Mouse (Mus musculus) frontal cortex, postnatal 25 days (tissue): ENCODE measurements at regions not wholly inside any gene's neighbourhood (a gene's known extent, or its start where the extent isn't known, plus 50 kb on each side); places are given as distances from the start of the nearest gene placed in this dataset.

Experiments
- DNase-seq, 2 experiments: peaks; one replicate each; pipeline ENCODE4 v3.0.0; 2022; ENCODE audit warnings: low spot score in 2 of 2

DNA sequence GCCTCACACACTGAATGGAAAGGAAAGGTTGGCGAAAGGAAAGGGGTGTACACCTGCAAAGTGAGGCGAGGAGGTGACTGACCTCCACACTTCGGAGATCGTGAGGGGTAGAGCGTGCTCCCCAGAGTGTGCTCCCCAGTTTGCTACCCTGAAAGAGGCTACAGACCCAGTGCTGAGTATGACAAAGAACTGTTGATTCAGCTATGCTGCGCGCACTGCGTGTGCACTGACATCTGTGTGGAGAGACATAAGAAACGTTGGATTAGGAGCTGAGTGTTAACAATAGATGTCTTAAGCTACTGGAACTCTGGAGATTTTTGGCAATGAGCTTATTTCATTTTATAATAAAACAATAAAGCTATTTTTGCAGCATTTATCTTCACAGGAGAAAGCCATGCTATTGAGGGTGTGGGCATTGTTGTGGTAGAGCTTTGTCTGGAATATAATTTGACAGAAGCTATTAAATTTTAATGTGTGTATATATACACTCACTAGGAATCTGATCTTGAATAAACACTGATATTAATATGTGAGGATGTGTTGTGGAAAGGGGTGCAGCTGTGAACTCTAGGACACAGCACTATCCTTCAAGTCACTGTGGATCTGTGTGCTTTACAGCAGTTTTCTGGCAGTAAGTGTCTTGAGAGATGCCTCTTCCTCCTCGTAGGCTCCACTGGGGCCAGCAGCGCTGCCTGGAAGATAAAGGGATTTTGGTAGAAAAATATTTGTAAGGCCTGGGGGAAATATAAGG, 271.2 kb upstream of the Zfp637 start:
- DNase-seq: no peak

DNA sequence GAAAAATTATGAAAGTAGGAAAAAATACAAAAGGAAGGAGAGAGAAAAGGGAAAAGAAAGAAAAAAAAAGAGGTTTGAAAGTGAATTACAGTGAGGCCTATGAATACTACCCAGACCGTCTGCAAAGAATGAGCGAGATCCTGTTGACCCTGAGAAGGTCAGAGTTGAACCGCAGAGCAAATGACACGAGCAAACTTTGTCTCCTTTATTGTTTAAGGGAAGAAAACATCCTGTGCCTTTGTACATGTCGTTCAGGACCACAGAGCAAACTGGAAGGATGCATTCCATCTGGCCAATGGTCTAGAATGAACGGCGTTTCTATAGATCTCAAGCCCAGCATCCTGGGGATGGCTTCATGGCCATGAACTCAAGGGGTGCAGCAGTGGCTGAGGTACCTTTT, 270.6 kb upstream of the Zfp637 start:
- no peak for DNase-seq

DNA sequence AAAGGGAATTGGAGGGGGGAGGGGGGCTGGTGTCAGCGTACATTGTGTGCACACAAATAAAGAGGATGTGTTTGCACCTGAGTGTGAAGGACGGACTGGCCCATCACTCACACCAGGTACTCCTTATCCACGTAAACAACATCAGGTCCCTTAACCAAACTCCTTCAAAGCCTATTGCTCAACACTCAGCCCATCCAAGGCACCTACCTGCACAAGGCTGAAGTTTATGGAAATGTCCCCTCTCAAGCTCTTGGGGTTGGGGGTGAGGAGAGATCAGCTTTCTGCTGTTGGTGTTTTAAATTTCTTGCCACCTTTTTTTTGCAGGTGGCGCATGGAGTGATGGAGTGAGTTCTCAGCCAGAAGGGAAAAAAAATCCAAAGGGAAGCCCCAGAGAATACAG, 270.2 kb upstream of the Zfp637 start:
- no peak for DNase-seq

DNA sequence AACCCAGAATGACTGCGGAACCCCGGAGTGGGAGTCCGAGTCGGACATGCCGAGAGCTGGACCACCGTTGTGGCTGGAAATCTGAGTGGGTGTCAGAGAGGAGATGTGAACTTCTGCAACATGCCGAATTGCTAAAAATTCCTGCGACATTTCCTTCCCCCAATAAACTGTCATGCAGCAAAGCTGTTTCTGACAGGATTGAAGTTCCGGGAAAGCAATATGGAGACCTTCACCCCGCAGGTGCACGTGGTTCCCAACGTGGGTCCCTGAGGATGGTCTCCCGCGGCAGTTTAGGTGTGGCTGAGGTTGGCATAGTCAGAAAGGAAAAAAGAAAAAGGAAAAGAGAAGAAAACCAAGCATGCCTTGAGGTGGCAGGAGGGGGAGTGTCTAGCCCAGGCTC, 269.0 kb upstream of the Zfp637 start:
- peak in 1 of 2 experiments; percentile 3 for DNase-seq

DNA sequence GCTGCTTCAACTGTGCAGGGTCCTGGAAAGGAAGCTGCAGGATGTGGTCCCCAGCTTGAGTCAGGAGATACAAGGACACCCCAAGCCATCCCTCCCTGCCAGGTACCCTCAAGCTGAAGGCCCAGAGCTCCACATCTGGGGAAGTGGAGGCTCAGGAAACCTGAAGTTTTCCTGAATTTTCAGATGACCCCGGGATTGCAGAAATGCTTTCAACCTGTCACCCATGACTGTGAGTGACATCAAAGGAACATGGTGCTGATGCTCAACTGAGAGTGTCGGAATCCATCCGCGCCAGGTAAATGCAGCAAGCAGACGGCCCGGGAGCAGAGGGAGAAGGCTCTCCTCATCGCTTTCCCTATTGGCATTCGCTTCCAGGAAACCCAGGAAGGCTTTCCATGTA, 267.6 kb upstream of the Zfp637 start:
- no peak for DNase-seq

- no peak for DNase-seq
Observed at GRCm38 (mm10) chr6:117574146-117574545, 266.8 kb upstream of the Zfp637 start.

GRCm38 (mm10) chr6:117575057-117575456, 265.9 kb upstream of the Zfp637 start:
- DNase-seq: no peak

DNA sequence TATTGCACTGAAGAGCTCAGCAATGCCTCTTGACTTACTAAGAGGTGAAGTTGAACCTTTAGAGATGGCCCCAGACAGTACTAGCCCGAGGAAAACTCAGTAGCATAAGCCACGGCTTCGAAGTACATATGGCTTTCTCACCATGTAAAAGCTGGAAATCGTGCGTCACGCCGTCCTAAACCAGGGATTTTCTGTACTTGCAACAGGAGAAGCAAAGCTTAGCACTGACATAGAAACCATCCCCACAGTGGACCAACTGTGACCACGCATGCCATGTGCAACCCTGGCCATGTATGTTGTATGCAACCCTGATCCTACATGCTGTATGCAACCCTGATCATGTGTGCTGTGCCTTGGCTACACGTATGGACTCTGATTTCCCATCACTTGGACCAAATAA, 265.0 kb upstream of the Zfp637 start:
- DNase-seq: no peak

DNA sequence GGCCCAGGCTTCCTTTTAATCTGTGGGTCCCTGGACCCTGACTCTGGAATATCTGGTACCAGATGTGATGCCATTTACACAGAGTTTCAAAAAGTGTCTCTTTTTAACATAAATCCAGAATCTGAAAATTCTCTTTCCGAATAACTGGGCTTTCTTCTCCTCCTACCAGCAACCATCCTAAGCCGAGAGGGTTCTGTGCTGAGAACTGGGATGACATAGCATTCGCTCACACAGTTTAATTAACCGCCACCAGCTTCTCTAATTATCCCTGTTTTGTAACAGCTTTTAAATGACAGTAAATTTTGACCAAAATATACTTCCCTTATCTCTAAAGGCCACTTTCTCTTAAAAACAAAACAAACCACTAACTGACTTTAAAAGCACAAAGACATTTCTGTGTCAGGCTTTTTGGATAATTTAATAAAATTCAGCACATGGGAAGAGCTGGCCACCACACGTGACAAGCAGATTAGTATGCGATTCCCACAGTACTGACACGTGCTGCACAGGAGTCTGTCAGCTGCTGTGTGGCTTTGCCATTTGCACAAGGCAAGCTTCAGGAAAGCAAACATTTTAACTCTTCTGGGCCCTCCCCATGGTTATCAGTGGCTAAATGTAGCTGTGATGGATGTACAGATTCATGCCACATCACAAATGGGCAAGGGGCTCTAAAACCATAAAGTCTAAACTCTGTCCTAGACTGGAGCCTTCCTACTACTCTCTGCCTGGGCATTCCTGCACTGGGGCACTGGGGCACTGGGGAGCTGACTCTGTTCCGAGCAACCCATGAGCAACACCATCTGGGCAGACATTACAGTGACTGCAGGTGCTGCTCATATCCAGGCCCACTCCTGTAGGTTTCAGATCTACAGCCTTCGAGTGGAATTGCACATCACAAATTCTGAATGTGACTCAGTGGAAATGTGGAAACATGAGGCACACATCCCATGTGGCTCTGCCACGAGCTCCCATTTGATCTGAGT, 263.1 kb upstream of the Zfp637 start:
- DNase-seq: no peak

DNA sequence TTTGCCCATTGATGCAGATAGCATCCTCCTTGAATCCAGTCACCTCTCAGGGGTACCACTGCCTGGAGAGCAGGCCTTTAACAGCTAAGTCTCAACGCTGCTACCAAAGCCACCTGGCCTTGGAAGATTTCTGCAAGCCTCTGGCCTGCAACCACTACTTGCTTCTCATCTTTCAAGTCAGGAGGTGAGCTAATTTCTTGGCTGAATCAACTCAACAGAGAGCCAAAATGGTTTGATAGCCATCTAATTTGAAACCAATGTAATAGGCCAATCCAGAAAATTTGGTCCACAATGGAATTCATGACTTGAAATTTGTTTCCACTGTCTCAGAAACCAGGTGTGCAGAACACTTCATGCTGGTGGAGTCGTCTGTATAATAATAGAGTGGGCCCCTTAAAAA, 260.0 kb upstream of the Zfp637 start:
- no peak for DNase-seq

DNA sequence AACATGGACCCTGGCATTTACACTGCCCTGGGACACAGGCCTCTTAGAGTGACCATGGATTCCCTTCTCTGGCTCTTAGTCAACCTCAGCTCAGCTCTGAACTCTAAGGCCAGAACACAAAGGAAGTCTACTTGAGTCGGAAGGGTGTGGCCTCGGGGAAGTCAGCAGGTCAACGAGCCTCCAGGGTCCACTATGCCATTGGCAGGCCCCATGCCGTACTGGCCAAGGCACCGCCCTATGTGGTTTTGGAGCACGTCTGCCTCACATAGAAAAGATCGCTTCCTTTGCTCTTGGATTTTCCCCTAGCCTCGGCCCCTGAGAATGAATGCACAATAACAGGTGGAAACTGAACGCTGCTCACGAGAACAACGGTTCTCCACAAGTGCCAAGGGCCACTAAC, 257.9 kb upstream of the Zfp637 start:
- no peak for DNase-seq

DNA sequence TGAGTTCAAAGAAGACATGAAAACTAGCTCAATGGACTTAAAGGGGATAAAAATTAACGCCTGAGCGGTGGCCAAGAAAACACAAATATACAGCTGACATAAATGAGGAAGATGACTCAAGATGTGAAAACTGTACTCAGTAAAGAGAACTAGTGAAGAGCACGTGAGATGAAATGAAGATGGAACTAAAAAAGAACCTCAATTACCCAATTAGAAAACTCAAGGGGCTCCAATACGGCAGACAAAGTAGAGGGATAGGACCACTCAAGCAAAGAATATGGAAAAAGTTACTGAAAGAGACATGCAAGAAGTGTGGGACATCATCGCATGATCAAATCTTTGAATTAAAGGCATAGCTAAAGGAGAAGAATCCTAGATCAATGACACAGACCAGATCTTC, 256.4 kb upstream of the Zfp637 start:
- no peak for DNase-seq

GRCm38 (mm10) chr6:117596166-117596840, 244.7 kb upstream of the Zfp637 start:
- DNase-seq: no peak

- DNase-seq: no peak
Observed at GRCm38 (mm10) chr6:117604834-117605233, 236.1 kb upstream of the Zfp637 start.

GRCm38 (mm10) chr6:117605685-117606084, 235.3 kb upstream of the Zfp637 start:
- no peak for DNase-seq

- DNase-seq: no peak
Observed at GRCm38 (mm10) chr6:117606211-117606610, 234.8 kb upstream of the Zfp637 start.

DNA sequence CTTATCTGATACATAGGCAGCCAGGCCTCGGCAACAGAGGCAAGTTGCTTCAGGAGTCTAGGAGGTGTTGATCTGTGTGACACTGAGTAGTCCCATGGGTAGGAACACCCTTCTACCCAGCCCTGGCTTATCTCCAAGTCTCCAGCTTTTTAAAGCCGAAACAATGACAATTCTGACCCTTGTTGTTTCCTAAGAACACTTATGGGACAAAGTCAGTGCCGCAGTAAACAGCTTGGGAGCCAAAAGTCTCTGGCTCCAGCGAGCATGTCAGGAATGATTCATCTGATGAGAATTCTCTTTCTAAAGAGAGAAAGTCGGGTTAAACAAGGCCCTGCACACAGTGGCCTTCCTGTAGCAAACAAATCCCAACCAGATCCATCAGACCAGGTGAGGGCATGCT, 234.0 kb upstream of the Zfp637 start:
- no peak for DNase-seq

- no peak for DNase-seq
Observed at GRCm38 (mm10) chr6:117609476-117610404, 231.2 kb upstream of the Zfp637 start.

DNA sequence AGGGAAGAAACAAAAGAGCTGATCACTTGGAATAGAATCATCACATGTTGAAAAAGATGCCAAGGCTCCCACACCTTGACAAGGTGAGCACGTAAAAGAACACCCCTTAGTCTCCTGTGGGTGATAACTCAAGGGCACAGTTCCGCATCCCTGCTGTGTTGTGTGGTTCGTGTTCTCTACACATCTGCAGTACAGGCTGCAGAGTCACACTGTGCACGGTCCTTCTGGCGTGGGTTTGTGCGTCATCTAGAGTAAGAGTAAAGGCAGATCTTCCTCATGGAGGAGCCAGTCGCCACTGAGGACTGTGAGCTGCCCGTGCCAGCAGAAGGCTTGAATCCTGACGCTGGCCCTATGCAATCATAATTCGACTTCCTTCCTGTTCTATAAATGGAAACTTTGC, 229.7 kb upstream of the Zfp637 start:
- DNase-seq: no peak

GRCm38 (mm10) chr6:117611965-117612364, 229.0 kb upstream of the Zfp637 start:
- DNase-seq: no peak

DNA sequence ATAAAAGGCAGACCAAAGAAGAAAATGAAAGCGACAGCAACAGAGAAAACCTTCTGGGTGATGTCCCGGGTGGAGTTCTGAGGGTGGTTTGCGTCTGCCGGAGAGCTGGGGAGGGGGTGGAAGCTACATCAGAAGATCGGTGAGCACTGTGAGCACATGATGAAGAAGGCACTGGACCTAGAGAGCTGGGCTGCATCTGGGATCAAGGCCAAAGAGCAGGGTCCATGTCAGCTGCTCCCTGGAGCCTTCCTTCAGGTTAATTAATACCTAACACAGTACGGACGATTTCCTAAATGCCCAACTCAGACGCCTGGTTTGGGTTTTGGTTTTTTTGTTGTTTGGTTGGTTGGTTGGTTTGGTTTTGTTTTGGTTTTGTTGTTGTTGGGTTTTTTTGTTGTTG, 228.6 kb upstream of the Zfp637 start:
- no peak for DNase-seq
